Mouse (Mus musculus) CH12.LX (cell line): ENCODE results near the gene Gm49388. TPM values are rescaled to one million over a fixed set of nuclear protein-coding genes. Genes with fewer than 3 reads are reported as not detected.

Source experiments
- DNase-seq: peaks from one replicate; pipeline ENCODE4 v3.0.0-alpha.2; 2013; ENCODE audit errors: extremely low read depth
- H3K27ac ChIP-seq: 2 replicates; pipeline ENCODE4 v1.5.1; 2012; ENCODE audit warnings: low read depth, mild to moderate bottlenecking, control low read depth, moderate library complexity; ENCODE audit not compliant: insufficient read depth
- H3K27me3 ChIP-seq: replicated peaks from 2 replicates; pipeline ENCODE3; 2012; ENCODE audit warnings: inconsistent platforms
- H3K36me3 ChIP-seq, 2 experiments: replicated peaks in 1 of 2; 2 replicates each; pipeline versions ENCODE3 to v1.6.1; 2012; ENCODE audit warnings: inconsistent platforms in 1 of 2, low read length in 1 of 2, mild to moderate bottlenecking in 1 of 2, mixed read lengths in 1 of 2, moderate library complexity in 1 of 2; ENCODE audit not compliant: control insufficient read depth in 1 of 2, insufficient read depth in 1 of 2
- H3K4me1 ChIP-seq, 2 experiments: 2 replicates each; pipeline ENCODE4 v1.6.1; 2012; ENCODE audit warnings: inconsistent platforms in 1 of 2, moderate library complexity in 1 of 2; ENCODE audit not compliant: insufficient read depth in 2 of 2, control insufficient read depth in 1 of 2
- H3K4me2 ChIP-seq: 2 replicates; pipeline ENCODE4 v1.6.1; 2012; ENCODE audit warnings: low read depth, mild to moderate bottlenecking, control low read depth; ENCODE audit not compliant: poor library complexity, insufficient read depth, severe bottlenecking
- H3K4me3 ChIP-seq, 3 experiments: fragments of 150-350 bp in 1 of 3; sonication (generic) in 1 of 3; replicated peaks in 1 of 3; 2 replicates each; pipeline versions ENCODE3 to v1.5.1; 2011 to 2012; ENCODE audit warnings: low read depth in 2 of 3, low read length in 2 of 3, mild to moderate bottlenecking in 2 of 3, moderate library complexity in 2 of 3, control low read depth in 1 of 3, improper control_type of control experiment in 1 of 3, inconsistent platforms in 1 of 3, mixed read lengths in 1 of 3; ENCODE audit not compliant: poor library complexity in 1 of 3
- H3K79me2 ChIP-seq: replicated peaks from 2 replicates; pipeline ENCODE4 v1.6.1; 2012; ENCODE audit warnings: mild to moderate bottlenecking, moderate library complexity; ENCODE audit not compliant: control insufficient read depth, poor library complexity, insufficient read depth, severe bottlenecking; ENCODE audit errors: extremely low read depth
- H3K9ac ChIP-seq: 2 replicates; pipeline ENCODE4 v1.6.1; 2012; ENCODE audit warnings: low read depth, mild to moderate bottlenecking, control low read depth, moderate library complexity; ENCODE audit not compliant: insufficient read depth
- H3K9me3 ChIP-seq: replicated peaks from 2 replicates; pipeline ENCODE3; 2012; ENCODE audit warnings: low read length, inconsistent platforms, mixed read lengths
- BHLHE40 ChIP-seq: IDR thresholded peaks from 2 replicates; pipeline ENCODE4 v1.6.1; 2011; ENCODE audit warnings: mild to moderate bottlenecking, low read depth, low read length, improper control_type of control experiment
- CHD2 ChIP-seq: IDR thresholded peaks from 2 replicates; pipeline ENCODE4 v1.6.1; 2011; ENCODE audit warnings: low read length, improper control_type of control experiment
- CTCF ChIP-seq, 2 experiments: IDR thresholded peaks in 1 of 2; conservative IDR thresholded peaks in 1 of 2; 2 replicates each; pipeline ENCODE4 v1.5.1; 2011 to 2012; ENCODE audit warnings: low read depth in 2 of 2, low read length in 2 of 2, improper control_type of control experiment in 1 of 2, inconsistent platforms in 1 of 2, mild to moderate bottlenecking in 1 of 2, moderate library complexity in 1 of 2
- E2F4 ChIP-seq: IDR thresholded peaks from 2 replicates; pipeline ENCODE4 v1.6.1; 2011; ENCODE audit warnings: low read depth, low read length, improper control_type of control experiment; ENCODE audit not compliant: insufficient replicate concordance
- ELF1 ChIP-seq: IDR thresholded peaks from 2 replicates; pipeline ENCODE4 v1.6.1; 2014; ENCODE audit warnings: low read depth, mild to moderate bottlenecking, inconsistent platforms, low read length, improper control_type of control experiment
- EP300 ChIP-seq: IDR thresholded peaks from 2 replicates; pipeline ENCODE4 v1.6.1; 2011; ENCODE audit warnings: low read length, improper control_type of control experiment
- ETS1 ChIP-seq: conservative IDR thresholded peaks from 2 replicates; pipeline ENCODE4 v1.6.1; 2012; ENCODE audit warnings: low read depth, mild to moderate bottlenecking, inconsistent platforms, low read length, improper control_type of control experiment, moderate library complexity
- HCFC1 ChIP-seq: IDR thresholded peaks from 2 replicates; pipeline ENCODE4 v1.6.1; 2012; ENCODE audit warnings: low read depth, mild to moderate bottlenecking, inconsistent platforms, low read length, improper control_type of control experiment
- IRF4 ChIP-seq: IDR thresholded peaks from 2 replicates; pipeline ENCODE4 v1.6.1; 2014; ENCODE audit warnings: low read depth, mild to moderate bottlenecking, inconsistent platforms, low read length, improper control_type of control experiment
- JUND ChIP-seq: conservative IDR thresholded peaks from 2 replicates; pipeline ENCODE4 v1.6.1; 2011; ENCODE audit warnings: low read depth, low read length, improper control_type of control experiment
- KAT2A ChIP-seq: IDR thresholded peaks from 2 replicates; pipeline ENCODE4 v1.6.1; 2012; ENCODE audit warnings: low read length, improper control_type of control experiment, inconsistent platforms; ENCODE audit not compliant: insufficient replicate concordance
- MAFK ChIP-seq: IDR thresholded peaks from 2 replicates; pipeline ENCODE4 v1.6.1; 2011; ENCODE audit warnings: low read length, improper control_type of control experiment; ENCODE audit not compliant: insufficient replicate concordance
- MAX ChIP-seq: IDR thresholded peaks from 2 replicates; pipeline ENCODE4 v1.6.1; 2011; ENCODE audit warnings: low read length, improper control_type of control experiment
- MAZ ChIP-seq: IDR thresholded peaks from 2 replicates; pipeline ENCODE4 v1.6.1; 2012; ENCODE audit warnings: low read depth, mild to moderate bottlenecking, inconsistent platforms, low read length, improper control_type of control experiment, moderate library complexity
- MEF2A ChIP-seq: IDR thresholded peaks from 2 replicates; pipeline ENCODE4 v1.6.1; 2014; ENCODE audit warnings: low read depth, mild to moderate bottlenecking, inconsistent platforms, low read length, improper control_type of control experiment, borderline replicate concordance
- MXI1 ChIP-seq: IDR thresholded peaks from 2 replicates; pipeline ENCODE4 v1.6.1; 2011; ENCODE audit warnings: mild to moderate bottlenecking, low read depth, low read length, improper control_type of control experiment
- MYC ChIP-seq: IDR thresholded peaks from 2 replicates; pipeline ENCODE4 v1.6.1; 2011; ENCODE audit warnings: low read depth, mild to moderate bottlenecking, improper control_type of control experiment, low read length
- NELFE ChIP-seq: IDR thresholded peaks from 2 replicates; pipeline ENCODE4 v1.6.1; 2011; ENCODE audit warnings: low read depth, low read length, improper control_type of control experiment
- NRF1 ChIP-seq: IDR thresholded peaks from 2 replicates; pipeline ENCODE4 v1.6.1; 2014; ENCODE audit warnings: low read depth, mild to moderate bottlenecking, inconsistent platforms, low read length, improper control_type of control experiment, moderate library complexity
- PAX5 ChIP-seq: IDR thresholded peaks from 2 replicates; pipeline ENCODE4 v1.6.1; 2012; ENCODE audit warnings: low read length, inconsistent platforms, mixed read lengths
- POLR2A ChIP-seq: IDR thresholded peaks from 2 replicates; pipeline ENCODE4 v1.6.1; 2011; ENCODE audit warnings: low read depth, mild to moderate bottlenecking, improper control_type of control experiment, low read length
- POLR2AphosphoS2 ChIP-seq: IDR thresholded peaks from 2 replicates; pipeline ENCODE4 v1.6.1; 2011; ENCODE audit warnings: low read depth, low read length, improper control_type of control experiment
- RAD21 ChIP-seq: IDR thresholded peaks from 2 replicates; pipeline ENCODE4 v1.6.1; 2011; ENCODE audit warnings: low read depth, mild to moderate bottlenecking, low read length, improper control_type of control experiment, moderate library complexity
- RCOR1 ChIP-seq: conservative IDR thresholded peaks from 2 replicates; pipeline ENCODE4 v1.6.1; 2012; ENCODE audit warnings: low read depth, mild to moderate bottlenecking, inconsistent platforms, low read length, improper control_type of control experiment
- SIN3A ChIP-seq: IDR thresholded peaks from 2 replicates; pipeline ENCODE4 v1.6.1; 2012; ENCODE audit warnings: low read length, improper control_type of control experiment, inconsistent platforms
- SMC3 ChIP-seq: IDR thresholded peaks from 2 replicates; pipeline ENCODE4 v1.6.1; 2011; ENCODE audit warnings: low read depth, low read length, improper control_type of control experiment
- TCF12 ChIP-seq: IDR thresholded peaks from 2 replicates; pipeline ENCODE4 v1.6.1; 2014; ENCODE audit warnings: low read depth, mild to moderate bottlenecking, inconsistent platforms, low read length, improper control_type of control experiment
- USF1 ChIP-seq: IDR thresholded peaks from 2 replicates; pipeline ENCODE4 v1.6.1; 2014; ENCODE audit warnings: low read depth, mild to moderate bottlenecking, inconsistent platforms, low read length, improper control_type of control experiment
- USF2 ChIP-seq: conservative IDR thresholded peaks from 2 replicates; pipeline ENCODE4 v1.6.1; 2011; ENCODE audit warnings: low read depth, low read length, improper control_type of control experiment
- ZC3H11A ChIP-seq: IDR thresholded peaks from 2 replicates; pipeline ENCODE4 v1.6.1; 2012; ENCODE audit warnings: low read depth, mild to moderate bottlenecking, inconsistent platforms, low read length, improper control_type of control experiment
- ZKSCAN1 ChIP-seq: IDR thresholded peaks from 2 replicates; pipeline ENCODE4 v1.6.1; 2012; ENCODE audit warnings: low read depth, inconsistent platforms, low read length, improper control_type of control experiment, borderline replicate concordance
- ZNF384 ChIP-seq: IDR thresholded peaks from 2 replicates; pipeline ENCODE4 v1.6.1; 2012; ENCODE audit warnings: low read depth, low read length, improper control_type of control experiment, inconsistent platforms
- dilution Hi-C: fragments of 300-500 bp; cut with MboI; formaldehyde crosslinking; loops from 2 replicates; pipeline ENCODE4 v1.14.3; 2020; ENCODE audit warnings: low sequenced_read_pairs; ENCODE audit not compliant: extremely low pct_unique_long_range_greater_than_20kb, extremely low pct_ligation_motif_present
- in situ Hi-C: fragments of 300-500 bp; cut with MboI; formaldehyde crosslinking; loops from 3 replicates; pipeline ENCODE4 v1.14.3; 2019; ENCODE audit warnings: low sequenced_read_pairs, low pct_ligation_motif_present, low pct_unique_long_range_greater_than_20kb, mixed read lengths
- polyA plus RNA-seq: library from polyadenylated mRNA; unstranded; fragments of >175 nt; gene quantifications from 2 replicates; pipeline ENCODE4 v1.2.1, GENCODE M21; 2012; ENCODE audit warnings: low read depth; ENCODE audit not compliant: insufficient read length
- total RNA-seq, 2 experiments: library from RNA; depleted of rRNA; stranded (reverse); fragments of 300-350 nt in 1 of 2; fragments of >200 nt in 1 of 2; gene quantifications; 2 replicates each; pipeline ENCODE4 v1.2.3; 2012 to 2014

Gm49388 gene
- total and polyA plus RNA-seq, 3 experiments = 0.98 to 4.3 TPM; not detected in 1

- H3K4me1 ChIP-seq = peaks cover 0 to 20% of the 10 kb centered on the region in 2 experiments; a peak in 2 of 4 replicates
- H3K4me2 ChIP-seq = no peak overlapping the region
- H3K27me3 ChIP-seq = no peaks in the 10 kb centered on the region
- in situ Hi-C loops (loop anchor here (25.0 kb wide), 1 partner anchor 812 kb away; the partner anchor contains the start of genes Cdipt and Cdiptos), dilution Hi-C loops (no loop called here)
- DNase-seq = no peak
- peaks cover 67 to 96% of the 10 kb centered on the region in 2 experiments for H3K36me3 ChIP-seq
- no peak overlapping the region for H3K4me3 ChIP-seq
- no peak overlapping the region for H3K27ac ChIP-seq
- no peaks in the 10 kb centered on the region for H3K79me2 ChIP-seq
- H3K9me3 ChIP-seq = no peaks in the 10 kb centered on the region
- H3K9ac ChIP-seq = no peak overlapping the region
- no peak for TF ChIP-seq RCOR1
- no peak for TF ChIP-seq MEF2A
- TF ChIP-seq USF2 = no peak
- TF ChIP-seq TCF12 = no peak
- TF ChIP-seq SMC3 = no peak
- TF ChIP-seq ZKSCAN1 = no peak
- TF ChIP-seq EP300 = no peak
- TF ChIP-seq ZNF384 = no peak
- no peak for TF ChIP-seq MAFK
- no peak for TF ChIP-seq POLR2A
- no peak for TF ChIP-seq ELF1
- no peak for TF ChIP-seq PAX5
- no peak for TF ChIP-seq HCFC1
- no peak for TF ChIP-seq NELFE
- no peak for TF ChIP-seq MAX
These were observed 14.3 kb downstream of the Gm49388 start for GRCm38 (mm10) chr7:127799738-127800137.

- in situ Hi-C loops = no loop called here
- dilution Hi-C loops = no loop called here
- peaks cover 59 to 88% of the 10 kb centered on the region in 2 experiments for H3K36me3 ChIP-seq
- peak; percentile 78 for DNase-seq
- H3K4me3 ChIP-seq = peak within 1 kb of the TSS in 1 of 3 experiments; percentile 47
- H3K9ac ChIP-seq = no peak within 1 kb of the TSS
- no peaks in the 10 kb centered on the region for H3K27me3 ChIP-seq
- no peak within 1 kb of the TSS for H3K4me2 ChIP-seq
- H3K79me2 ChIP-seq = no peaks in the 10 kb centered on the region
- H3K27ac ChIP-seq = no peak within 1 kb of the TSS
- H3K4me1 ChIP-seq = peaks cover 0 to 20% of the 10 kb centered on the region in 2 experiments; a peak in 2 of 4 replicates
- no peaks in the 10 kb centered on the region for H3K9me3 ChIP-seq
- TF ChIP-seq CTCF (conservative IDR thresholded peaks at IDR 0.05 in 1 of 2, IDR thresholded peaks at IDR 0.05 in 1 of 2; ENCODE audit: low read depth in 2 of 2, low read length in 2 of 2) = peak; percentile 38 to 91; a peak in 3 of 4 replicates
- no peak for TF ChIP-seq MYC
- peak; percentile 60 for TF ChIP-seq RAD21
- no peak for TF ChIP-seq USF2
- TF ChIP-seq IRF4 = no peak; the same call in 1 of the 2 replicates
- no peak for TF ChIP-seq KAT2A
- TF ChIP-seq MAX = no peak
- no peak for TF ChIP-seq MXI1
- TF ChIP-seq ELF1 = peak; percentile 62
- TF ChIP-seq MAZ = peak; percentile 82
- no peak for TF ChIP-seq NRF1
- TF ChIP-seq ZC3H11A = 0 out of 2 replicates have a peak, but pooled peaks have one; percentile 1
- no peak for TF ChIP-seq MEF2A
- no peak for TF ChIP-seq RCOR1
- no peak for TF ChIP-seq CHD2
- TF ChIP-seq ETS1 = no peak
- TF ChIP-seq HCFC1 = peak; percentile 39; the same call in 1 of the 2 replicates
- no peak for TF ChIP-seq JUND
- TF ChIP-seq ZKSCAN1 = no peak
- peak; percentile 86 for TF ChIP-seq SMC3
- no peak for TF ChIP-seq SIN3A
- no peak for TF ChIP-seq ZNF384
- TF ChIP-seq E2F4 = no peak
- no peak for TF ChIP-seq BHLHE40
- no peak for TF ChIP-seq POLR2AphosphoS2
- no peak for TF ChIP-seq USF1
These were observed 15.1 kb downstream of the Gm49388 start, which contains the start of gene Hsd3b7 for GRCm38 (mm10) chr7:127800435-127801009. Gene Hsd3b7 (plus strand): TSS chr7:127800604.
